Mouse (Mus musculus) gastrocnemius, adult 2 months (tissue): ENCODE measurements around the gene Pakap. TPM values are rescaled to one million over a fixed set of nuclear protein-coding genes. Genes with fewer than 3 reads are reported as not detected.
A peak's percentile ranks its signal among the peaks of the same experiment; 100 is the strongest.

Source experiments
- DNase-seq: peaks from one replicate; pipeline ENCODE4 v3.0.0; 2022
- H3K27ac ChIP-seq: fragments of 200-600 bp; 2 replicates; pipeline ENCODE4 v1.8.1; 2022; ENCODE audit warnings: mild to moderate bottlenecking
- H3K4me3 ChIP-seq: fragments of 200-600 bp; 2 replicates; pipeline ENCODE4 v1.8.1; 2022; ENCODE audit warnings: mild to moderate bottlenecking, moderate library complexity
- CTCF ChIP-seq: fragments of 200-600 bp; IDR thresholded peaks from 2 replicates; pipeline ENCODE4 v1.8.1; 2022; ENCODE audit warnings: antibody characterized with exemption, mild to moderate bottlenecking, moderate library complexity
- intact Hi-C: fragments of 180-260 bp; cut with DNase I; formaldehyde crosslinking; loops from one replicate; pipeline ENCODE4 v1.15.1; 2025
- total RNA-seq, 2 experiments: library from RNA; stranded (reverse); gene quantifications; 2 replicates each; pipeline ENCODE4 v1.2.3; 2021

Gene Pakap
- total RNA-seq, 2 experiments from 2014 or later, result 4.9 to 7.0 TPM

DNA sequence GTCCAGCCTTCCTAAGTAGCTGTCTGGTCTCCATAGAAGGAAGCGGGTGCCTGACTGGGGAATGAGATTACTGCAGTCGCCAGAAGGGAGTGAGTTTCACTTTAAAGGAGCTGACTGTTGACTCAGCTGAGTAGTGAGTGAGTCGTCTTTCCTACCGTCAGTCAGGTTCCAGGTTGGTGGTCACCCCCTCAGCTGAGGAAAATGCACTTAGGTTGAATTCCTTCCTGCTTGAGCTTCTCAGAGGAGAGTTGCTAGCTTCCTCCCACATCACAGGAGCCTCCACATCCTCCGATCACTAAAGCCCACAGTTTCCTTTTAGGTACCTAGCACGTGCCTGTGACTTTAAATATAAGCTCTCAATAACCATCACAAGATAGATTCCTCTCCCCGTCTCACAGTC, 72.2 kb downstream of the Pakap start:
- intact Hi-C loops, result no loop called here
- no peak for TF ChIP-seq CTCF
- DNase-seq, result no peak
- Histone ChIP-seq H3K27ac (no peak overlapping the region), H3K4me3 (0 out of 2 replicates have a peak overlapping the region, but pooled peaks have one; percentile 3)

- DNase-seq, result no peak
- TF ChIP-seq CTCF, result no peak
- intact Hi-C loops, result no loop called here
- H3K27ac ChIP-seq, result no peak overlapping the region
- no peak overlapping the region for H3K4me3 ChIP-seq
Observed at GRCm38 (mm10) chr4:57640971-57641370, 73.0 kb downstream of the Pakap start.

GRCm38 (mm10) chr4:57650994-57651393, 83.0 kb downstream of the Pakap start:
- no peak for TF ChIP-seq CTCF
- intact Hi-C loops, result no loop called here
- H3K27ac ChIP-seq, result no peak overlapping the region
- H3K4me3 ChIP-seq, result no peak overlapping the region
- no peak for DNase-seq

- DNase-seq, result no peak
- Histone ChIP-seq H3K27ac (peak overlapping the region; percentile 35; the same call in 1 of the 2 replicates), H3K4me3 (no peak overlapping the region)
- intact Hi-C loops, result no loop called here
- no peak for TF ChIP-seq CTCF
Observed at GRCm38 (mm10) chr4:57651547-57651946, 83.6 kb downstream of the Pakap start.

GRCm38 (mm10) chr4:57652185-57652904, 84.4 kb downstream of the Pakap start:
- no peak overlapping the region for H3K27ac ChIP-seq

GRCm38 (mm10) chr4:57655966-57656365, 88.0 kb downstream of the Pakap start:
- no peak overlapping the region for H3K27ac ChIP-seq
- no peak overlapping the region for H3K4me3 ChIP-seq
- no peak for DNase-seq
- TF ChIP-seq CTCF, result no peak
- intact Hi-C loops, result no loop called here

More at GRCm38 (mm10) chr4:57652185-57652904, 84.4 kb downstream of the Pakap start:
- no peak for DNase-seq
- intact Hi-C loops, result no loop called here
- H3K4me3 ChIP-seq, result no peak overlapping the region
- TF ChIP-seq CTCF, result no peak

- intact Hi-C loops, result no loop called here
- no peak overlapping the region for H3K4me3 ChIP-seq
- DNase-seq, result no peak
- no peak overlapping the region for H3K27ac ChIP-seq
- TF ChIP-seq CTCF, result no peak
Observed at GRCm38 (mm10) chr4:57656388-57656787, 88.4 kb downstream of the Pakap start.

- no peak overlapping the region for H3K4me3 ChIP-seq
- intact Hi-C loops, result no loop called here
- DNase-seq, result no peak
- TF ChIP-seq CTCF, result no peak
- H3K27ac ChIP-seq, result no peak overlapping the region
Observed at GRCm38 (mm10) chr4:57656861-57657260, 88.9 kb downstream of the Pakap start.

DNA sequence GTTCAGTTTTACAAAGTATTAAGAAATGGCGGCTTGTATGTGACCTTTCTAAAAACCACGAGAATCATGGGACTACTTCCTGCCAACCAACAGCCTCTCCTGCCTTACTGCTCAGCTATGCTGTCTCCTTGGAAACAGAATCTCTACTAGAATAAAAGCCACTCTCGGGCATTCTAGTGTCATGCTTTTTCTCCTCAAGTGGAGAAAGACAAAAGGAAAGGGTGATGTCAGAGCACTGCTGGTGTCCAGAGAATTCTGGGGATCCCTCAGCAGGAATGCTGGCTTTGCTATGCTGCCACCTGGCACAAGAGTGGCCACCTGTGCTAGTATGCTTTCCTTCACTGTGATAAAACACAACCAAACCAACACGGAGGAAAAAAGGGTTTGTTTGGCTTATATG, 92.5 kb downstream of the Pakap start:
- DNase-seq, result no peak
- intact Hi-C loops, result no loop called here
- Histone ChIP-seq H3K4me3 (no peak overlapping the region), H3K27ac (no peak overlapping the region)
- TF ChIP-seq CTCF, result no peak

DNA sequence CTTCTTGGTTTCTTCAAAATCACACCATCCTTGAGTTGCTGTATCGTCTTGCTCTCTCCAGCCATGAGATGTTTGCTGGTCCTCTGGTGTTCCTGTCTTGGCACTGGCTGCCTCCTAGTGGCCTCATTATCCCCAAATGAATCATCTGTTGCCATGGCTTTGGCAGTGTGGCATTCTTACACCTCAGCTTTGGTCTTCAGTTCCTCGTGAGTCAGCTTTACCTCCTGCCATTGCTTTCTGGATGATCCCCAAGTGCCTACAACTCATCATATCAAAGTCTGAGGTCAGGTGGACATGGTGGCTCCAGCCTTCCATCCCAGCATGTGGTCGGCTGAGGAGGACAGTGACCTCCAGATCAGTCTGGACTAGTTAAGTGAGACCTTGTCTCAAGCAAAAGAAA, 98.1 kb downstream of the Pakap start:
- no peak overlapping the region for H3K4me3 ChIP-seq
- no peak for TF ChIP-seq CTCF
- intact Hi-C loops, result no loop called here
- DNase-seq, result no peak
- H3K27ac ChIP-seq, result no peak overlapping the region

DNA sequence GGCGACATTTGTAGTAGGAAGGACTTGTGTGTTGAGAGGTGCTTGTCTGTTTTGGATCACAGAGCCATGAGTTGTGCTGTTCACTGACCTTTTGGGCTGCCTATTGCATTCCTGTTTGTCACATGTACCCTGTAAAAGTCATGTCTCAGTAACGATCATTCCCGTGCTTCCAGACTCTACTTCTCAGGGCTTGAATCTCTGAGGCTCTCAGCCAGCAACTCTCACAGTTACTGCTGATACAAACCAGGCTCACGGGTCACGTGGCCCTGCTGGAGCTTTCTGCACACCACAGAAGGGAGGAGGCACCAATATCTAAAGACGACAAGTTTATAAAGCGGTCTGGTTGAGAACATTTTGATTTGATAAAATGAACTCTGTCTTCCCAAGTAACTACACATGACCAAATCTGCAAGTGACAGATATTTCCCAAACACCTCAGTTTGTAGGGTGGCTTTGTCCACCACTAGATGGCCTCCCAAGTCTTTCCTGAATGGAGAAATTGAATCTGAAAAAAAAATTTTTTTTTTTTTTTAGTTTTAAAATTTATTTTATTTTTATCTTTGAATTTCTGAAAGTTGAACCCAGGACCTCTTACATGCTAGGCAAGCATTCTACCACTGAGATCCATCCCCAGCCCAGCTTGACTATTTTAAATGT, 103.0 kb downstream of the Pakap start:
- Histone ChIP-seq H3K4me3 (no peak overlapping the region; the same call in 1 of the 2 replicates), H3K27ac (0 out of 2 replicates have a peak overlapping the region, but pooled peaks have one; percentile 4)

GRCm38 (mm10) chr4:57672541-57672940, 104.6 kb downstream of the Pakap start:
- no peak for DNase-seq
- Histone ChIP-seq H3K27ac (peak overlapping the region; percentile 85), H3K4me3 (no peak overlapping the region)
- TF ChIP-seq CTCF, result no peak
- intact Hi-C loops, result no loop called here

More for the DNA sequence above, 103.0 kb downstream of the Pakap start:
- peak; percentile 85 for TF ChIP-seq CTCF
- DNase-seq, result no peak
- intact Hi-C loops, result loop anchor here (1.0 kb wide), 1 partner anchor 233 kb away; no protein-coding TSS in a partner anchor
